Mouse (Mus musculus): ENCODE measurements around the gene Tmem144. TPM values are rescaled to one million over a fixed set of nuclear protein-coding genes. Genes with fewer than 3 reads are reported as not detected.
"Not testable (repeated sequence)": the region's sequence is repeated elsewhere in the genome, so short reads cannot be mapped to it uniquely, and the experiment has no call there.

Tmem144 gene
- polyA plus RNA-seq, 1 experiment from 2014 or later, result 1.9 TPM

DNA sequence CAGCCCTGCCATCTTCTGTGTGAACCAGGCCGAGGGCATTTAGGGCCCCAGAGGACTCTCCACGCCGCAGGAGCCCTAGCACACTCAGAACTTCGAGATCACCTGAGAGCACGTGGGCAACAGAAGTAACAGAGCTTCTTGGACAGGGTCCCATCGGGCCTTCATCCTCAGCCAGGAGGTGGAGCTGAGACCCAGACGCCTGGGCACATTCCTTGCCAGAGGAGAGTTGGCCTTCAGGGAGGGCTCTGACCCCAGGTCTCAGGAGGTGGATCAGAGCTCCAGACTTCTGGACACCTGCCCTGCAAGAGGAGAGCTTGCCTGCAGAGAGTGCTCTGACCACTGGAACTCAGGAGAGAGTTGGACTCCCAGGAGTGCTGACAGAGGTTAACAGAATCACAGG, 51.8 kb downstream of the Tmem144 start:
- not testable (repeated sequence) for H3K27me3 ChIP-seq; H3K27ac ChIP-seq (replicated peaks); ATAC-seq (ENCODE audit: low FRiP score, low read depth); H3K4me1 ChIP-seq; H3K36me3 ChIP-seq; H3K9ac ChIP-seq (replicated peaks); H3K9me3 ChIP-seq; H3K4me3 ChIP-seq; H3K4me2 ChIP-seq (replicated peaks)
- WGBS, result 89% methylated on average over 7 of the region's 7 CpGs

DNA sequence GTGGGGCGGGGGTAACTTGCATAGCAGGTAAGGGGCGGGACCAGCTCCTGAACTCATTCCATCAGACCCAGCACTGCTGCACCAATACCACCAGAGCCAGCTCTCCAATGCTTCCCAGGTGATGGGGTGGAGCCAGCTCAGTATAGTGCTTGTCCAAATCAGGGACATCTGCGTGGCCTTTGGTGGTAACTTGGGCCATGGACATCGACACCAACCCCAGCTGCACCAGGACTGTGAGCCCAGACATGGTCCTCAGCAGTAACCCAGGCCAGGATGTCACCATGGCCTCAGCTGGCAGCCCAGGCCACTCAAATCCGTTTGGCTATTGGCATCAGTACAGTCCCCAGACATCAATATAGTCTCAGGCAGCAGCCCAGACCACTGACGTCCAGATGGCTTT, 60.3 kb downstream of the Tmem144 start:
- Histone ChIP-seq H3K36me3 (no peaks in the 10 kb centered on the region), H3K4me2 (replicated peaks) (no peak overlapping the region), H3K9ac (replicated peaks) (no peak overlapping the region), H3K4me1 (no peaks in the 10 kb centered on the region), H3K4me3 (no peak overlapping the region), H3K9me3 (no peaks in the 10 kb centered on the region), H3K27me3 (no peaks in the 10 kb centered on the region), H3K27ac (replicated peaks) (no peak overlapping the region)
- ATAC-seq (ENCODE audit: low FRiP score, low read depth), result no peak
- WGBS, result 79% methylated on average over 6 of the region's 6 CpGs

DNA sequence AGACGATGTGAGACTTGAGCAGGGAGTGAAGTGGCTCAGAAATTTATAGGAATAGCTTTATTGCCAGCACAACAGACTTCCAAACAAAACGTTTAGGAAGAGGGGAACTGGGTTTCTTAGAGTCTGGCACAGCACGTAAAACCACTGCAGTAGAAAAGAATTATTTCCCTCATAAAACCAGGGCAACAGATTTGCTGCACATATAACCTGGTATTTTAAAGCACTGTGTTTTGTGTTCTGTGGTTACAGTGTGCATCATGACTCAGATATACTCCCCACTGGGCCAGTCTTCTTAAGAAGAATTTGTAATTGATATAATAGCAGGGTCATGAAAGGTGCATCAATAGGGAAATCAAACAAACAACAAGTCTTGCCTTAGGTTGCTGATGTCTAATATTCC, 62.2 kb downstream of the Tmem144 start:
- H3K27ac ChIP-seq (replicated peaks), result no peak overlapping the region
- no peaks in the 10 kb centered on the region for H3K9me3 ChIP-seq
- H3K27me3 ChIP-seq, result no peaks in the 10 kb centered on the region
- no peak overlapping the region for H3K4me2 ChIP-seq (replicated peaks)
- H3K9ac ChIP-seq (replicated peaks), result no peak overlapping the region
- no peaks in the 10 kb centered on the region for H3K36me3 ChIP-seq
- no peaks in the 10 kb centered on the region for H3K4me1 ChIP-seq
- no peak overlapping the region for H3K4me3 ChIP-seq
- no peak for ATAC-seq (ENCODE audit: low FRiP score, low read depth)
- WGBS, result 71% methylated on average over 3 of the region's 3 CpGs

DNA sequence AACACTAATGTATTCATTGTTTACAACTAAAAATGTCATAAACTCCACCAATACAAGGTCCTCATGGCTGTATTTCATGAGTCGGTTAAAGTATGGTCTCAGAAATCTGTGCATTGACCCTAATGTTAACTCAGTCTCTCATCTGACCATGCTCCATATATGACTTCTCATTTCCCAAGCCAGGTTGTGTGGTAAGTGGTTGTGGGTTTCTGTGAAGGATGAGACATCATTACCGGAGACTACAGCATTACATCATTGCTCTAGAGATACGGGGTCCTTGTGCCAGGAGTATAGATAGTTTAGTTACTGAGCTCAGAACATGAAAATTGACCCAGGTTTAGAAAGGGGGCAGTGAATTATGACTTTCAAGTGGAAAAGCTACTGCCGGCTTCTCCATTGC, 63.0 kb downstream of the Tmem144 start:
- no peak for ATAC-seq (ENCODE audit: low FRiP score, low read depth)
- Histone ChIP-seq H3K4me3 (no peak overlapping the region), H3K27me3 (no peaks in the 10 kb centered on the region), H3K27ac (replicated peaks) (no peak overlapping the region), H3K4me2 (replicated peaks) (no peak overlapping the region), H3K9me3 (no peaks in the 10 kb centered on the region), H3K36me3 (no peaks in the 10 kb centered on the region), H3K9ac (replicated peaks) (no peak overlapping the region), H3K4me1 (no peaks in the 10 kb centered on the region)
- WGBS, result 91% methylated on average over 4 of the region's 4 CpGs

DNA sequence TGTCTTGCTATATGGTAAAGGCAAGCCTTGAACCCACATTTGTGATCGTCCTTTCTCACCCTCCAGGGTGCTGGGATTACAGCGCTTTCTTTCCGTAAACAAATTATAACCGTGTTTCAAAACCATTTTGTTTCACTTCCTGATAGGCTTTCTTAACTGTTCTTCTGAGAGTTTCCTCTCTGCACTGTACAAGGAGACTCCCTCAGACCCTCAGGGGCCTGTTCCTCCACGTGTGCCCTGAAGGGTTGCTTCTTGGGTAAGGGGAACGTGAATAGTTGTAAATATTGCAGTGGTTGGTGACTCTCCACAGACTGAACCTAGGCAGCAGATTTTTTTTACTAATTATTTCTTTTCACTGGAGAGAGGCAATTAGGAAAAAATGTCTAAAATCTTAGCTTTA, 63.6 kb downstream of the Tmem144 start:
- no peak overlapping the region for H3K4me3 ChIP-seq
- no peak for ATAC-seq (ENCODE audit: low FRiP score, low read depth)
- H3K27me3 ChIP-seq, result no peaks in the 10 kb centered on the region
- H3K27ac ChIP-seq (replicated peaks), result no peak overlapping the region
- H3K9ac ChIP-seq (replicated peaks), result no peak overlapping the region
- H3K4me2 ChIP-seq (replicated peaks), result no peak overlapping the region
- 84% methylated on average over 6 of the region's 6 CpGs for WGBS
- no peaks in the 10 kb centered on the region for H3K36me3 ChIP-seq
- H3K4me1 ChIP-seq, result no peaks in the 10 kb centered on the region
- no peaks in the 10 kb centered on the region for H3K9me3 ChIP-seq

DNA sequence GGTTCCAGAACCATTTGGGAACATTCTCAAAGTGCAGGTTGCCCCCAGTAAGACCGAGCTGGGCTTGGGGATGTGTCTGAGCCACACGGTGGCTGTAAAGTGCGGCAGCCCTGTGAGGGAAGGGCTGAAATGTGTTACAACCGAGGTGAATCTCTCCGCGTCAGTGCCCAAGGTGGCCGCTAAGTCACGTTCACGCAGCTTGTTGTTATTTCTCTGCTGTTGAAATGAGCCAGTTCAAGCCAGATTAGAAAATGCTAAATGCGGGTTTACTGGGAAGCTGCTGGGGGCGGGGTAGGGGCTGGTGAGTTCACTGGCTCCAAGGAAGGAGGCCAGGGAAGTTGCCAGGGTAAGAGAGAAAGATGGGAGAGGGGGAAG, 68.2 kb downstream of the Tmem144 start:
- no peak for ATAC-seq (ENCODE audit: low FRiP score, low read depth)
- WGBS, result 18% methylated on average over 11 of the region's 11 CpGs
- peak overlapping the region; percentile 32 for H3K4me2 ChIP-seq (replicated peaks)
- no peak overlapping the region for H3K4me3 ChIP-seq
- H3K4me1 ChIP-seq, result no peaks in the 10 kb centered on the region
- no peak overlapping the region for H3K9ac ChIP-seq (replicated peaks)
- H3K27ac ChIP-seq (replicated peaks), result no peak overlapping the region
- H3K27me3 ChIP-seq, result 0 out of 2 replicates have a peak, but pooled peaks cover 3% of the 10 kb centered on the region
- no peaks in the 10 kb centered on the region for H3K9me3 ChIP-seq
- H3K36me3 ChIP-seq, result no peaks in the 10 kb centered on the region

DNA sequence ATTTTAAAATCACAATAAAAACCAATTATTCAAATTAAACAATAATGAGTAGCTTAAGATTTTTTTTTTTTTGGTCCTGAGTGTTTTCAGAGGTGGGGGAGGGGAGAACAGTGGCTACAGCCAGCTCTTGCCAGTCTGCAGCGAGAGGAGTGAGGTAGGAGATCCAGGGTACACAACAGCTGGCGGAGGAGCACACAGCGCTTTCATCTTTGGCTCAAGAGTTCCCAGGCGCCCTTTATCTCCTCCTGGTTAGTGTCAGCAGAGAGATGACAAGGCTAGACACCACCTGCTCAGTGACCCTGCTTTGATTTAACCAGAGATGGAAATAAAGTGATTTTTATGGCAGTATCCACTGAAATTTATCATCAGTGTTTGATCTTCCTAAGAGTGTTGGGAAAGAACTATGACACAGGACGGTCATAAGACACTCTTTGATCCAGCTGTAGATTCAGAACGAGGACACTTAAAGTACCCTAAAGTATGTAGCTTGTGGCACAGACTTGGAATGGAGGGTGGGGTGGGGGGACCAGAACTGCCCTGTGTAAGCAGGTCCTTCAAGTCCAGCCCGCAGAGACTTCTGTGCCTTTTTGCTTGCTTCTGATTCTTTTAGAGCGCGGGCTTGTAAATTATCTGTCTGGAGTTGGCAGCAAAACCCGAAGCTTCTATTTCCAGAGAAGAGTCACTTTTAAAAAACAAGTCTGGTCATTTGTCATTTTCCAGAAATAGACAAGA, 68.8 kb downstream of the Tmem144 start:
- H3K4me2 ChIP-seq (replicated peaks), result no peak overlapping the region
- H3K9me3 ChIP-seq, result no peaks in the 10 kb centered on the region
- no peak overlapping the region for H3K27ac ChIP-seq (replicated peaks)
- H3K9ac ChIP-seq (replicated peaks), result no peak overlapping the region
- WGBS, result 57% methylated on average over 10 of the region's 10 CpGs
- no peaks in the 10 kb centered on the region for H3K36me3 ChIP-seq
- no peak overlapping the region for H3K4me3 ChIP-seq
- no peaks in the 10 kb centered on the region for H3K4me1 ChIP-seq
- no peak for ATAC-seq (ENCODE audit: low FRiP score, low read depth)
- H3K27me3 ChIP-seq, result 0 out of 2 replicates have a peak, but pooled peaks cover 3% of the 10 kb centered on the region

DNA sequence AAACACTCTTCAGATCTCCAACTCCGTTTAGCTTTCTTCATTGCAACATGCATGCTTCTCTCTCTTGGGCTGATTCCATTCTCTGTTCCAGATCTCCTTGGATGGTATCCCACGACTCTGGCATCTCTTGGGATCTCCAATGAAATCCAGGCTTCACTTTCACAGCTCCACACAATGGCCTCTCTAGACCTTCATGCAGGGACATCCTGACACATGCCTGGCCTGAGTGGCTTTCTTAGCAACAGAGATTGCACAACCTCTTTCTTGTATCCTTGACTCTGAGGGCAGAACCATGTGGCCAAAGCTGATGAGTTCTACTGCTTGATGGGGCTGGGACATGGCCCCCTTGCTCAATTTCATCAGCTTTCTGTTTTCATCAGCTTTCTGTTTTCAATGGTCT, 79.9 kb downstream of the Tmem144 start:
- H3K4me2 ChIP-seq (replicated peaks), result no peak overlapping the region
- H3K4me3 ChIP-seq, result no peak overlapping the region
- no peaks in the 10 kb centered on the region for H3K4me1 ChIP-seq
- H3K9ac ChIP-seq (replicated peaks), result no peak overlapping the region
- H3K9me3 ChIP-seq, result no peaks in the 10 kb centered on the region
- ATAC-seq (ENCODE audit: low FRiP score, low read depth), result no peak
- 86% methylated on average over 2 of the region's 2 CpGs for WGBS
- H3K36me3 ChIP-seq, result no peaks in the 10 kb centered on the region
- H3K27me3 ChIP-seq, result no peaks in the 10 kb centered on the region
- no peak overlapping the region for H3K27ac ChIP-seq (replicated peaks)

Other genes with a start within 250 kb of the Tmem144 start
- 17.8 and 21.3 TPM in 2 replicates for gene 4930579G24Rik, start 223.7 kb downstream of the Tmem144 start, polyA plus RNA-seq (2016; fragmentation: Nextera tagmentation; extraction: Ambion mirVana)
- gene Etfdh, start 223.3 kb downstream of the Tmem144 start, polyA plus RNA-seq (2016; fragmentation: Nextera tagmentation; extraction: Ambion mirVana), result 45.2 and 48.2 TPM in 2 replicates
- gene Rxfp1, start 114.9 kb downstream of the Tmem144 start, polyA plus RNA-seq (2016; fragmentation: Nextera tagmentation; extraction: Ambion mirVana), result 0.05 TPM in 1 of 2 replicates, not detected in the other
- gene Fam198b, start 31.8 kb upstream of the Tmem144 start, polyA plus RNA-seq (2016; fragmentation: Nextera tagmentation; extraction: Ambion mirVana), result 1.8 and 2.8 TPM in 2 replicates

Data from midbrain, embryonic 12.5 days (tissue).